Mouse (Mus musculus) E14TG2a.4 (cell line): ENCODE data around the gene Ankmy2.
"Not testable (repeated sequence)": the region's sequence is repeated elsewhere in the genome, so short reads cannot be mapped to it uniquely, and the experiment has no call there.

ENCODE experiments used
- H3K27me3 ChIP-seq: 2 replicates; pipeline ENCODE4 v1.6.1; 2014; ENCODE audit warnings: low read length, control low read depth; ENCODE audit not compliant: insufficient read depth
- H3K36me3 ChIP-seq: 2 replicates; pipeline ENCODE4 v1.6.1; 2014; ENCODE audit warnings: low read length, control low read depth; ENCODE audit not compliant: insufficient read depth
- H3K4me1 ChIP-seq: replicated peaks from 2 replicates; pipeline ENCODE4 v1.6.1; 2014; ENCODE audit warnings: low read depth, low read length, control low read depth
- H3K4me3 ChIP-seq: replicated peaks from 2 replicates; pipeline ENCODE4 v1.5.1; 2014; ENCODE audit warnings: mild to moderate bottlenecking, low read length
- H3K9me3 ChIP-seq: 2 replicates; pipeline ENCODE4 v1.6.1; 2014; ENCODE audit warnings: low read length, control low read depth
- CTCF ChIP-seq: conservative IDR thresholded peaks from 2 replicates; pipeline ENCODE4 v1.5.1; 2014; ENCODE audit warnings: low read length
- NANOG ChIP-seq: IDR thresholded peaks from 2 replicates; pipeline ENCODE4 v1.6.1; 2014; ENCODE audit warnings: borderline replicate concordance, low read length, mixed read lengths
- POU5F1 ChIP-seq: IDR thresholded peaks from 2 replicates; pipeline ENCODE4 v1.6.1; 2014; ENCODE audit warnings: low read length, borderline replicate concordance

Gene Ankmy2

DNA sequence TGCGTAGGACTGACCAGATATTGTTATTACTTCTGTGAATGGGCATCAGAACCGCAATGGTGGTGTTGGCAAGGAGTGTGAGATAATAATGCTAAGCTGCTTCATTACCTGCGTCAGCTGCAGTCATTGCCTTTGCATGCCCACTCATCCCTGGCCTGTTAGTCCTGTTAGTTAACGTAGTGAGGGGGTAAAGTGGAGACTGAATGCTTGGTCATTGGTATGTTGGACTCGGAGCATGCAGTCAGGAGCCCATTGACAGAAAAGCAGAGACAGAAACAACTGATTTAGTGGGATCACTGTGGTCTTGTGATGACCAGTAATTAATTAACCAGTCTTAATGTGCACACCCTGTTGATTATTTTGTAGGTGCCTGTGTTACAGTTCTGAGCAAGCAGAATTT is 20.3 kb downstream of the Ankmy2 start:
- Histone ChIP-seq H3K9me3 (no peaks in the 10 kb centered on the region), H3K36me3 (peaks cover 49% of the 10 kb centered on the region), H3K27me3 (no peaks in the 10 kb centered on the region), H3K4me3 (no peak overlapping the region), H3K4me1 (peaks cover 13% of the 10 kb centered on the region)
- TF ChIP-seq POU5F1 (no peak), NANOG (no peak), CTCF (no peak)

- Histone ChIP-seq H3K4me3 (no peak overlapping the region), H3K9me3 (no peaks in the 10 kb centered on the region)
- TF ChIP-seq NANOG (no peak), CTCF (no peak), POU5F1 (no peak)
Measured at GRCm38 (mm10) chr12:36182570-36182969, 25.7 kb downstream of the Ankmy2 start.

DNA sequence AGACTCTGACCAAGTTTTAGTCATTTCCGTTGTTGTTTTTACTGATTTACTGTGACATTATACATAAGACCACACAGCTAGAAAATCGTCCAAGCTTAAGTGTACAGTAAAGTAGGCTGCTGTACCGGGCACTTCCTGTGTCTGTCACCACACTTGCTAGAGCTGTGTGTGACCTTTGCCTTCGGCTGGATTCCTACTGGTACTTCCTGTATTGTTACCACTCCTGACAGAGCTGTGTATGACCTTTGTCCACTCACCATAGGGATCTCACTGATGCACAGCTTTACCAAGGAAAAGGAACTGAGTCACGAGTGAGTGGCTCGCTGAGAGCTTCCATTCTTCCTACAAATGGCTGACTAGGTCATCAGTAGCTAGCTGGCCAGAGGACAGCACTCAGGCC is 30.2 kb downstream of the Ankmy2 start:
- no peak for TF ChIP-seq NANOG
- no peak for TF ChIP-seq CTCF
- TF ChIP-seq POU5F1 = no peak
- Histone ChIP-seq H3K4me1 (peaks cover 23% of the 10 kb centered on the region), H3K4me3 (no peak overlapping the region)

More at GRCm38 (mm10) chr12:36182570-36182969, 25.7 kb downstream of the Ankmy2 start:
- Histone ChIP-seq H3K4me1 (peaks cover 34% of the 10 kb centered on the region), H3K27me3 (no peaks in the 10 kb centered on the region), H3K36me3 (peaks cover 42% of the 10 kb centered on the region)

GRCm38 (mm10) chr12:36189610-36190009 is 32.7 kb downstream of the Ankmy2 start:
- Histone ChIP-seq H3K9me3 (no peaks in the 10 kb centered on the region), H3K4me3 (no peak overlapping the region), H3K4me1 (no peaks in the 10 kb centered on the region), H3K36me3 (peaks cover 74% of the 10 kb centered on the region), H3K27me3 (no peaks in the 10 kb centered on the region)
- TF ChIP-seq NANOG (no peak), POU5F1 (no peak), CTCF (no peak)

More for the DNA sequence above, 30.2 kb downstream of the Ankmy2 start:
- no peaks in the 10 kb centered on the region for H3K27me3 ChIP-seq
- H3K36me3 ChIP-seq = peaks cover 68% of the 10 kb centered on the region
- no peaks in the 10 kb centered on the region for H3K9me3 ChIP-seq

DNA sequence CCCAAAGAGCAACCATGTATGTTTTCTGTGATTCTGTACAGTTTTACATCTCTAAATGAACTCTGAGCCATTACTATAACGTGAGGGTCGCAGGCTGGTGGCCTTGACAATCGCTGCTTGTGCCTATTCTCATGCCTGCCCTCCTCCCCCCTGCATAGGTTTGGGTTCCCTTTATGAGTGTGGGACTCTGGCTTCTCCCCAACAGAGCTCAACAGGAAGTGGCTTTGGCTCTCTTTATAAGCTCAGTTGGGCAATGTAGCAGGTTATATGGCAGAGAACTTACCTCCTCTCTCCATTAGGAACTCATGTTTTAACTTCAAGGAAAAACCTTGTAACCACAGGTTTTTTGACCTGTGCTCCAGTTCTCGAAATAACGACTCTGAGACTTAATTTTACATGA is 33.4 kb downstream of the Ankmy2 start:
- H3K4me1 ChIP-seq = no peaks in the 10 kb centered on the region
- H3K9me3 ChIP-seq = no peaks in the 10 kb centered on the region
- no peaks in the 10 kb centered on the region for H3K27me3 ChIP-seq
- H3K36me3 ChIP-seq = peaks cover 74% of the 10 kb centered on the region
- H3K4me3 ChIP-seq = no peak overlapping the region
- no peak for TF ChIP-seq CTCF
- TF ChIP-seq NANOG = no peak
- no peak for TF ChIP-seq POU5F1

DNA sequence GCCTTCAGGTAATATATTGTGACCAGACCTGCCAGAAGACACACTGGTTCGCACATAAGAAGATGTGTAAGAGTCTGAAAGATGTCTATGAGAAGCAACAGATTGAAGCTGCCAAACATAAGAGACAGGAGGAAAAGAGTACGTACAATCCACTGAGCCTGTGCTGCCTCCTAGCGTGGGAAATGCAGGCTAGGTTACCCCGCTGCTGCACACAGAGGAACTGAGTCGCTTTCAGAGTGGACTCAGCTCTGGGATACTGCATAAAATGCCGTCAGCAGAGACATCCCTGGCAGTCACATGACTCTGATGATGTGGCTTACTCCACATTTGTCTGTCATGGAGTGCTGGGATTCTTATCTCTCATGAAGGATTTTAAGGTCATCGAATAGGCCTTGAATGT is 38.1 kb downstream of the Ankmy2 start:
- Histone ChIP-seq H3K4me1 (no peaks in the 10 kb centered on the region), H3K36me3 (peaks cover 59% of the 10 kb centered on the region), H3K27me3 (no peaks in the 10 kb centered on the region), H3K9me3 (no peaks in the 10 kb centered on the region), H3K4me3 (no peak overlapping the region)
- TF ChIP-seq CTCF (no peak), NANOG (no peak), POU5F1 (no peak)

GRCm38 (mm10) chr12:36205579-36206119 is 48.7 kb downstream of the Ankmy2 start:
- H3K4me1 ChIP-seq = peaks cover 17% of the 10 kb centered on the region
- not testable (repeated sequence) for H3K36me3 ChIP-seq, H3K4me3 ChIP-seq, H3K9me3 ChIP-seq, H3K27me3 ChIP-seq

DNA sequence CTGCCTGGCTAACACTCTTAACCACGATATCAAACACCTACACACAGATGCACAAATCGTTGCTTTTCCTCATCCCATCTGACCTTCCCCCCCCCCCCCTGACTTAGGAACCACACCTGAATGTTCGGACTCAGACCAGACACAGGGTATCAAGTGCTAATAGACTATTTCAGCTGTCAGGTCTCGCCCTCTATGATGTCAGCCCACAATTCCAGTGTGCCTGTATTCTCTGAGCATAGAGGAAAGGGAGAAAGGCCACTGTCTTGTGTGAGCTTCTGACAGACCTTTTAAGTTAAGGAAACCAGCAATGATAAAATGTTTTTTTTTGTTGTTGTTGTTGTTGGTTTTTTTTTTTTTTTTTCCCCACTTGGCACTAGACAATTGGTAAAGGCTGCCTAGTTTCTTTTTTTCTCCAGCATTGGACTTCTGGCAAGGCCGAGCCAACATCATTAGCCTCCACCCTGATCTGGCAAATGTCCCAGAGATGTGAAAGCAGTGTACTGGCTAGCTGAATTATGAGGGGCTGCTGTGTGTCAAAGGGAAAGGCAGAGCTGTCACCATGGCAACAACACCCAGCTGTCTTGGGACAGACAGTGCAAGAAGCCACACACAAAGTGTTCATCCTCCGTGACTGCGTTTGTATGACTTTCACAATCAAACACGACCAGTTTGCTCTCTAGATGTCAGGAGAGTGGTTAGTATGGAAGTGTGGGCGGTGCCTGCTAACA is 50.3 kb downstream of the Ankmy2 start:
- Histone ChIP-seq H3K4me1 (peaks cover 17% of the 10 kb centered on the region), H3K27me3 (no peaks in the 10 kb centered on the region; the same call in 1 of the 2 replicates), H3K9me3 (no peaks in the 10 kb centered on the region), H3K4me3 (no peak overlapping the region), H3K36me3 (no peaks in the 10 kb centered on the region)
- TF ChIP-seq NANOG (no peak), POU5F1 (no peak), CTCF (no peak)

GRCm38 (mm10) chr12:36207800-36208148 is 50.9 kb downstream of the Ankmy2 start:
- TF ChIP-seq POU5F1 = no peak
- no peak for TF ChIP-seq NANOG
- TF ChIP-seq CTCF = no peak
- H3K4me1 ChIP-seq = peaks cover 17% of the 10 kb centered on the region
- no peak overlapping the region for H3K4me3 ChIP-seq
- H3K36me3 ChIP-seq = no peaks in the 10 kb centered on the region
- H3K27me3 ChIP-seq = no peaks in the 10 kb centered on the region; the same call in 1 of the 2 replicates
- H3K9me3 ChIP-seq = no peaks in the 10 kb centered on the region
